Mouse (Mus musculus) heart, embryonic 13.5 days (tissue): ENCODE measurements around the gene Erich2. TPM values are rescaled to one million over a fixed set of nuclear protein-coding genes. Genes with fewer than 3 reads are reported as not detected.
A peak's percentile ranks its signal among the peaks of the same experiment; 100 is the strongest.

Source experiments
- ATAC-seq: fragments of 200-750 bp; cut with Nextera tagmentation; 2 replicates; pipeline ENCODE4 v1.8.0; 2017; ENCODE audit warnings: moderate TSS enrichment; ENCODE audit not compliant: insufficient number of reproducible peaks, low FRiP score, low TSS enrichment; ENCODE audit errors: extremely low read depth
- H3K27ac ChIP-seq: fragments of 300-500 bp; sonication (generic); replicated peaks from 2 replicates; pipeline ENCODE4 v1.5.1; 2015; ENCODE audit warnings: moderate library complexity, mild to moderate bottlenecking, inconsistent platforms
- H3K27me3 ChIP-seq: fragments of 300-500 bp; sonication (generic); replicated peaks from 2 replicates; pipeline ENCODE4 v1.6.1; 2015; ENCODE audit warnings: mild to moderate bottlenecking, inconsistent platforms
- H3K36me3 ChIP-seq: fragments of 300-500 bp; sonication (generic); 2 replicates; pipeline ENCODE4 v1.6.1; 2015; ENCODE audit warnings: mild to moderate bottlenecking, inconsistent platforms
- H3K4me1 ChIP-seq: fragments of 300-500 bp; sonication (generic); 2 replicates; pipeline ENCODE4 v1.6.1; 2015; ENCODE audit warnings: inconsistent platforms
- H3K4me2 ChIP-seq: fragments of 300-500 bp; sonication (generic); 2 replicates; pipeline ENCODE4 v1.6.1; 2015; ENCODE audit warnings: inconsistent platforms, mild to moderate bottlenecking, moderate library complexity
- H3K4me3 ChIP-seq: fragments of 300-500 bp; sonication (generic); 2 replicates; pipeline ENCODE4 v1.5.1; 2015; ENCODE audit warnings: moderate library complexity, mild to moderate bottlenecking, inconsistent platforms
- H3K9ac ChIP-seq: fragments of 300-500 bp; sonication (generic); 2 replicates; pipeline ENCODE4 v1.6.1; 2015; ENCODE audit warnings: inconsistent platforms, mild to moderate bottlenecking, moderate library complexity
- H3K9me3 ChIP-seq: fragments of 300-500 bp; sonication (generic); 2 replicates; pipeline ENCODE4 v1.6.1; 2016; ENCODE audit warnings: inconsistent platforms
- WGBS: fragments of 180-500 bp; shearing (Covaris S2); methylation state at CpG from one replicate; pipeline ENCODE4 v1.1.7; 2015; ENCODE audit warnings: mixed read lengths; 5-methylcytosine and 5-hydroxymethylcytosine counted together
- polyA plus RNA-seq: library from polyadenylated mRNA; unstranded; fragments of >200 nt; fragmentation: Nextera tagmentation; extraction: Ambion mirVana; gene quantifications from 2 replicates; pipeline ENCODE4 v1.2.1, GENCODE M21; 2015

The Erich2 gene
- polyA plus RNA-seq, 1 experiment from 2014 or later = 0.59 TPM

GRCm38 (mm10) chr2:70550671-70551070 lies 42.1 kb downstream of the Erich2 start:
- WGBS = 46% methylated on average over 6 of the region's 6 CpGs
- Histone ChIP-seq H3K4me2 (no peak overlapping the region), H3K36me3 (no peaks in the 10 kb centered on the region), H3K9me3 (0 out of 2 replicates have a peak, but pooled peaks cover under 1% of the 10 kb centered on the region), H3K27ac (no peak overlapping the region), H3K4me1 (no peaks in the 10 kb centered on the region; the same call in 1 of the 2 replicates), H3K27me3 (peaks cover 5% of the 10 kb centered on the region; the same call in 1 of the 2 replicates), H3K4me3 (no peak overlapping the region), H3K9ac (no peak overlapping the region)
- no peak for ATAC-seq

DNA sequence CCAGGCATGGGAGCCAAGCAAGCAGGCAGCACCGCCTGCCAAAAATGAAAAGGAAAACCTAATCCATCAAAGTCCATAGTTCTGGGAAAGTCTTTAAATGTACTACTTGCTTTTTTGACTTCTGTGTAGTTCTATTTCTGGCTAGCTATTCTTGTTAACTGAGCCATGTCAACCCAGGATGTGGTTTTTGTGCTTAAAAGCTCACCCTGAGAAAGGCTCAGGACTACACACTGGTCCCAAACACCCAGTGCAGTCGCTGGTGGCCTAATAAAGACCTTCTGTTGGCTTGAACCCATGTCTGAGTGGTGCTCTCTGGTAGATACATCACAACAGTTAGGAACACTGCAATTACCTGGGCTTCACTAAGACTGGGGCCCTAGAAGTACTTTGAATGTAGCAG lies 42.8 kb downstream of the Erich2 start:
- H3K27ac ChIP-seq = no peak overlapping the region
- no peak overlapping the region for H3K4me3 ChIP-seq
- no peak overlapping the region for H3K9ac ChIP-seq
- peaks cover 3% of the 10 kb centered on the region; the same call in 1 of the 2 replicates for H3K4me1 ChIP-seq
- WGBS = 74% methylated on average over 2 of the region's 2 CpGs
- H3K9me3 ChIP-seq = no peaks in the 10 kb centered on the region
- no peaks in the 10 kb centered on the region for H3K36me3 ChIP-seq
- H3K27me3 ChIP-seq = peaks cover 11% of the 10 kb centered on the region; the same call in 1 of the 2 replicates
- H3K4me2 ChIP-seq = no peak overlapping the region
- ATAC-seq = no peak

- Histone ChIP-seq H3K9ac (no peak overlapping the region), H3K27ac (no peak overlapping the region), H3K27me3 (peaks cover 17% of the 10 kb centered on the region; the same call in 1 of the 2 replicates), H3K4me2 (no peak overlapping the region), H3K9me3 (no peaks in the 10 kb centered on the region), H3K4me1 (peaks cover 3% of the 10 kb centered on the region; the same call in 1 of the 2 replicates), H3K4me3 (no peak overlapping the region), H3K36me3 (no peaks in the 10 kb centered on the region)
- WGBS = 73% methylated on average over 15 of the region's 15 CpGs
- ATAC-seq = no peak
These were observed 43.5 kb downstream of the Erich2 start for GRCm38 (mm10) chr2:70552067-70552598.

GRCm38 (mm10) chr2:70552772-70553171 lies 44.2 kb downstream of the Erich2 start, which contains the start of gene Gad1:
Gad1 (plus strand) TSS chr2:70553072.
- H3K4me1 ChIP-seq = peaks cover 3% of the 10 kb centered on the region; the same call in 1 of the 2 replicates
- peaks cover 24% of the 10 kb centered on the region; the same call in 1 of the 2 replicates for H3K27me3 ChIP-seq
- no peak for ATAC-seq
- H3K27ac ChIP-seq = no peak within 1 kb of the TSS
- H3K4me3 ChIP-seq = no peak within 1 kb of the TSS
- WGBS = 47% methylated on average over 4 of the region's 4 CpGs
- no peak within 1 kb of the TSS for H3K4me2 ChIP-seq
- H3K9ac ChIP-seq = no peak within 1 kb of the TSS
- H3K36me3 ChIP-seq = no peaks in the 10 kb centered on the region
- no peaks in the 10 kb centered on the region for H3K9me3 ChIP-seq

DNA sequence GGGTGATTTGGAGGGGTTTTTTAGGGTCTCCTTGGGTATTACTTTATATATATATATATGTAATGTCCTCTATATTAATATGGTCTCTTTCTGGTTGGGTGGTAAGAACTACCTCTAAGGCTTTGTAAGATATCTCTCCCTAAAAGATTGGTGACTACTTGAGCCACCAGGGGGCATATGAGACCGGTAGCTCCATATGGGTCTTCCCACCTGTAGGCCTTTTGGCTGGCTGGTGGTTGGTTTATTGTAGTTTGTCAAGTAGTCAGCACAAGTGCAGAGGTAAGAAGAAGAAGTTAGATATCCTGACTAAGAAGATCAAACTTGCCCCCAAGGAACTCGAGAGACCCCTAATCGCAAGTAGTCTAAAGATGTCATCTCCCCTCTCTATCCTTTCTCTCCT lies 45.2 kb downstream of the Erich2 start:
- WGBS = 68% methylated on average over 3 of the region's 3 CpGs

GRCm38 (mm10) chr2:70558112-70558842 lies 49.7 kb downstream of the Erich2 start:
- H3K9ac ChIP-seq = no peak overlapping the region
- H3K9me3 ChIP-seq = no peaks in the 10 kb centered on the region
- H3K27ac ChIP-seq = no peak overlapping the region
- ATAC-seq = no peak
- 8% methylated on average over 18 of the region's 18 CpGs for WGBS
- H3K27me3 ChIP-seq = peaks cover 71% of the 10 kb centered on the region
- peaks cover 24% of the 10 kb centered on the region for H3K4me1 ChIP-seq
- no peaks in the 10 kb centered on the region for H3K36me3 ChIP-seq
- H3K4me2 ChIP-seq = no peak overlapping the region
- H3K4me3 ChIP-seq = no peak overlapping the region

More for the DNA sequence above, 45.2 kb downstream of the Erich2 start:
- Histone ChIP-seq H3K4me3 (no peak overlapping the region), H3K27me3 (peaks cover 29% of the 10 kb centered on the region), H3K9ac (no peak overlapping the region), H3K4me2 (no peak overlapping the region), H3K9me3 (no peaks in the 10 kb centered on the region), H3K36me3 (no peaks in the 10 kb centered on the region), H3K4me1 (peaks cover 3% of the 10 kb centered on the region; the same call in 1 of the 2 replicates), H3K27ac (no peak overlapping the region)
- ATAC-seq = no peak

DNA sequence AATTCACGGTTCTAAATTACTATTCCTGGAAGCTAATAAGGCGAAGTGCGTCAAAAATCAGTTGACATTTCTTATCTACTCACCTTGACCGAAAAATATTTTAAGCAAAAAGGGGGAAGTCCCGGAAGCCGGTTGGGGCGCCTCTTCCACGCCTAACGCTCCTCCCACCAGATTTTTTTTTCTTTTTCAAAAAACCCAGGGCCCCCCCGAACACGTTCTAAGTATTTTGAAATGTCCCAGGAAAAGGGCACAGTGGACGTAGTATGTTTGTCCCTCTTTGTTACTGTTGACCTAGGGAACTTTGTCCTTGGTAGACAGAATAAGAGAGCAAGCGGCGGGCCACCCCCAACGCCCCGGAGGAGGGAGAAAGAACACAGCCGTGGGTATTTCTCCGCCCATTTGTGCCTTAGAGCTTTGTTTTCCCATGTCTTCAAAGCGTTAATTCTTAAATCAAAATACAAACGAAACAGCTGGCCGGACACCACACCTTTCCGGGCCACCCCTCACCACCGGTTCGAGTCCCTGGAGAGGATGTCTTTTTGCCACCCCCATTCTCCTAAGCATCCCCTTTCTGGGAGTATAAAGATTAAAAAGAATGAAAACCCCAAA lies 50.3 kb downstream of the Erich2 start:
- no peak overlapping the region for H3K27ac ChIP-seq
- H3K4me2 ChIP-seq = no peak overlapping the region
- ATAC-seq = no peak
- H3K9me3 ChIP-seq = no peaks in the 10 kb centered on the region
- H3K9ac ChIP-seq = no peak overlapping the region
- peaks cover 77% of the 10 kb centered on the region for H3K27me3 ChIP-seq
- WGBS = 13% methylated on average over 24 of the region's 24 CpGs
- H3K36me3 ChIP-seq = no peaks in the 10 kb centered on the region
- peaks cover 31% of the 10 kb centered on the region for H3K4me1 ChIP-seq
- H3K4me3 ChIP-seq = no peak overlapping the region

GRCm38 (mm10) chr2:70559520-70559919 lies 50.9 kb downstream of the Erich2 start:
- no peaks in the 10 kb centered on the region for H3K9me3 ChIP-seq
- H3K4me1 ChIP-seq = peaks cover 36% of the 10 kb centered on the region
- no peak for ATAC-seq
- no peak overlapping the region for H3K27ac ChIP-seq
- no peak overlapping the region for H3K4me3 ChIP-seq
- peaks cover 83% of the 10 kb centered on the region for H3K27me3 ChIP-seq
- no peaks in the 10 kb centered on the region for H3K36me3 ChIP-seq
- WGBS = 2% methylated on average over 13 of the region's 13 CpGs
- H3K9ac ChIP-seq = no peak overlapping the region
- H3K4me2 ChIP-seq = no peak overlapping the region

DNA sequence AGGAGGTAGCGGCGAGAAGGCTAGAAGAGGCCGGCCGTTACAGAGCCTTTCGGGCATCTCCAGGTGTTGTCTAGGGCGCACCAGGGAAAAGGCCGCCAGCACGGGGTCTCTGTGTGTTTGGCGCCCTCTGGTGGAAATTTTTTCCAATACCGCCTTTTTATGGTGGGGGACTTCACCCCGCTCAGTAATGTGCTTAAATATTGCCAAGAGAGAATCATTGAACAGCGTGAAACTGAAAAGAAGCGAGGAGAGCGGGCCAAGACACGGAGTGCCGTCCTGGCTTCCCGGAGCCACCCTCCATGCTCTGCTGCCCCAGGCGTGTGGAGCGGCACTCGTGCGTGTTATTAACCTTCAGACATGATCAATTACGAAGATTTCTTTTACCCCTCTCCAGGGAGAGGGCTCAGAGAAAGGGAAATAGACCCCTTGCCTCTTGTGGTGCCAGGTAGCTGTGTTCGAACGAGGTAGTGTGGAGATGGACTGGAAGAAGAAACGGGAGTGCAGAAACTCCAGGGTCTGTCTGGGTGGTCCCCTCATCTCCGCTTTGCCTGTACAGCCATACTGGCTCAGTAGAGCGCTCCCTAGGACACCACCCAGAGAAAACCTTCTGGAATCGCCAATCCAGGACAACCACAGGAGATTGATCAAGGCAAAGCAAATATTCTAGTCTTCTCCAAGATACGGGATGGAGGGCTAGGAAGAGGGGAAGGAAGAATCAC lies 52.6 kb downstream of the Erich2 start:
- peak overlapping the region; percentile 63; the same call in 1 of the 2 replicates for H3K4me2 ChIP-seq
- H3K4me1 ChIP-seq = peaks cover 45% of the 10 kb centered on the region
- no peaks in the 10 kb centered on the region for H3K9me3 ChIP-seq
- no peak for ATAC-seq
- 2% methylated on average over 29 of the region's 29 CpGs for WGBS
- H3K27me3 ChIP-seq = peaks cover 95% of the 10 kb centered on the region
- no peak overlapping the region for H3K27ac ChIP-seq
- peak overlapping the region; percentile 41 for H3K4me3 ChIP-seq
- H3K9ac ChIP-seq = no peak overlapping the region
- H3K36me3 ChIP-seq = no peaks in the 10 kb centered on the region

DNA sequence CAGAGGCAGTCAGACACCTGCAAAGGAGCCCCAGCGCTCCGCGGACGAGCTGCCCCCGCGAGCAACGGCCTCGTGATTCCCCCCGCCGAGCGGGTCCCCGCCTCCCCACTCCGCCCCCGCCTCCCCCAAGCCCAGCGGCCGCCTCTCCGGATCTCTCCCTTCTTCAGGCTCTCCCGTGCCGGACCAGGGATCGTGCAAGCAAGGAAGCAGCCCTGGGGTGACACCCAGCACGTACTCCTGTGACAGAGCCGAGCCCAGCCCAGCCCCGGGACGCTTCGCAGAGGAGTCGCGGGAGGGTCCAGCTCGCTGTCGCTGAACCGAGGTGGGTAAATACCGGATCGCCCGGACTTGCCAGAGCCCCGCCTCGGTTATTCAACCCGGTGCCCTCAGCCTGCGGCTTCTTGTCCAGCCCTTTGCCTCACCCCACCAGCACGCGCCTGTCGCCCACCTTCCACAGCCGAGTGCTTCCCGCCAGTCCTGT lies 53.4 kb downstream of the Erich2 start:
- H3K4me1 ChIP-seq = peaks cover 53% of the 10 kb centered on the region
- H3K27me3 ChIP-seq = peaks cover 95% of the 10 kb centered on the region
- H3K4me2 ChIP-seq = peak overlapping the region; percentile 63
- WGBS = 1% methylated on average over 42 of the region's 42 CpGs
- no peaks in the 10 kb centered on the region for H3K9me3 ChIP-seq
- no peaks in the 10 kb centered on the region for H3K36me3 ChIP-seq
- no peak for ATAC-seq
- no peak overlapping the region for H3K9ac ChIP-seq
- H3K27ac ChIP-seq = no peak overlapping the region
- peak overlapping the region; percentile 41 for H3K4me3 ChIP-seq

GRCm38 (mm10) chr2:70562611-70562980 lies 54.0 kb downstream of the Erich2 start:
- WGBS = 0% methylated on average over 34 of the region's 34 CpGs
- Histone ChIP-seq H3K4me1 (peaks cover 58% of the 10 kb centered on the region), H3K4me2 (peak overlapping the region; percentile 63), H3K27me3 (peaks cover 95% of the 10 kb centered on the region), H3K4me3 (peak overlapping the region; percentile 41), H3K36me3 (no peaks in the 10 kb centered on the region), H3K27ac (no peak overlapping the region), H3K9me3 (no peaks in the 10 kb centered on the region), H3K9ac (no peak overlapping the region)
- no peak for ATAC-seq
